Mouse (Mus musculus): Measurements from ENCODE around the gene Akna. TPM values are rescaled to one million over a fixed set of nuclear protein-coding genes. Genes with fewer than 3 reads are reported as not detected.

Akna gene
- polyA plus RNA-seq, 1 experiment from 2014 or later: 4.7 TPM

- no peak for TF ChIP-seq CTCF (IDR thresholded peaks at IDR 0.05)
- ChIA-PET CTCF (no interaction called here), POLR2A (no interaction called here)
- ATAC-seq (no peak), DNase-seq (ENCODE audit: low read depth, low spot score) (no peak)
- H3K27me3 ChIP-seq: no peaks in the 10 kb centered on the region
- in situ Hi-C loops (cut with MboI; ENCODE audit: low pct_unique_long_range_greater_than_20kb): no loop called here
These were observed 17.4 kb downstream of the Akna start for GRCm38 (mm10) chr4:63385784-63386183.

DNA sequence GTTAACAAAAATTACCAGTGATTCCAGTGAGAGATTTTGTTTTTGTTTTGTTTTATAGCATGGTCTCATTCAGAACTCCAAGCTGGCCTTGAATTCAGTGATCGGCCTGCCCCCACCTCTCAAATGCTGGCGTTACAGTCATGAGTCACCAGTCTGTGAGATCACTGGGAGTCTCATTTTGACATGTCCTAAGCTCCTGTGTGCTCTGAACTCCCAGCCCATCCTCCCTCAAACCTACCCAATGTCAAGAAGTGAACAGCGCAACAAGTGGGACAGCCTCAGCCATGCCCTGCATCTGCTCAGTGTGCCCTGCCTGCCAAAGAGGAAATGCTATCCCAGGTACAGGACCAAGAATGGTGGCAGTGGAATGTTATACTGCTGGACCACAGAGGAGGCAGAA is 17.9 kb downstream of the Akna start:
- POLR2A ChIA-PET: no interaction called here

GRCm38 (mm10) chr4:63384262-63384661 is 18.9 kb downstream of the Akna start:
- POLR2A ChIA-PET: interaction anchor here (0.7 kb wide), 1 partner anchor 352 kb away, joined by 3 read pairs; no protein-coding TSS in a partner anchor
- ATAC-seq: no peak
- no peaks in the 10 kb centered on the region for H3K27me3 ChIP-seq
- TF ChIP-seq CTCF (IDR thresholded peaks at IDR 0.05): no peak
- in situ Hi-C loops (cut with MboI; ENCODE audit: low pct_unique_long_range_greater_than_20kb): no loop called here
- CTCF ChIA-PET: no interaction called here
- no peak for DNase-seq (ENCODE audit: low read depth, low spot score)

More for the DNA sequence above, 17.9 kb downstream of the Akna start:
- in situ Hi-C loops (cut with MboI; ENCODE audit: low pct_unique_long_range_greater_than_20kb): no loop called here
- ATAC-seq (no peak), DNase-seq (ENCODE audit: low read depth, low spot score) (no peak)
- CTCF ChIA-PET: no interaction called here
- H3K27me3 ChIP-seq: no peaks in the 10 kb centered on the region
- TF ChIP-seq CTCF (IDR thresholded peaks at IDR 0.05): no peak

DNA sequence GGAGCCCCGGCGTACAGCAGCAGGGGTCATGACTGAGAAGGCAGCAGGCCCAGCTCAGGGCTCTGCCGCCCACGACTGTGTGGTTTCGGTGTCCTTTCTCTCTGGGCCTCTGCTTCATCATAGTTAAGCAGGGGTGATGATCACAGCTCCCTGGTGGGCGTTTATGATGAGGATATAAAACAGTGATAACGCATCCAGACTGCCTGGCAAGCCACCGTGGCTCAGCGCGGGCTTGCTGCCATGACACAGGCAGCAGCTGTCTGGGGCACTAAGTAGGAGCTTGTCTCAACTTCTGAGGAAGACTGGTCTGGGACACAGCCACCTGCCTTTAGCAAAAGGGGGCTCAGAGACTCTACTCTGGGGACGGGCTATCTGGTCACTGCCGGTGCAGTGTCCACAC is 19.7 kb downstream of the Akna start:
- ChIA-PET CTCF (no interaction called here), POLR2A (no interaction called here)
- no peak for ATAC-seq
- in situ Hi-C loops (cut with MboI; ENCODE audit: low pct_unique_long_range_greater_than_20kb): no loop called here
- no peaks in the 10 kb centered on the region for H3K27me3 ChIP-seq
- DNase-seq (ENCODE audit: low read depth, low spot score): no peak
- no peak for TF ChIP-seq CTCF (IDR thresholded peaks at IDR 0.05)

DNA sequence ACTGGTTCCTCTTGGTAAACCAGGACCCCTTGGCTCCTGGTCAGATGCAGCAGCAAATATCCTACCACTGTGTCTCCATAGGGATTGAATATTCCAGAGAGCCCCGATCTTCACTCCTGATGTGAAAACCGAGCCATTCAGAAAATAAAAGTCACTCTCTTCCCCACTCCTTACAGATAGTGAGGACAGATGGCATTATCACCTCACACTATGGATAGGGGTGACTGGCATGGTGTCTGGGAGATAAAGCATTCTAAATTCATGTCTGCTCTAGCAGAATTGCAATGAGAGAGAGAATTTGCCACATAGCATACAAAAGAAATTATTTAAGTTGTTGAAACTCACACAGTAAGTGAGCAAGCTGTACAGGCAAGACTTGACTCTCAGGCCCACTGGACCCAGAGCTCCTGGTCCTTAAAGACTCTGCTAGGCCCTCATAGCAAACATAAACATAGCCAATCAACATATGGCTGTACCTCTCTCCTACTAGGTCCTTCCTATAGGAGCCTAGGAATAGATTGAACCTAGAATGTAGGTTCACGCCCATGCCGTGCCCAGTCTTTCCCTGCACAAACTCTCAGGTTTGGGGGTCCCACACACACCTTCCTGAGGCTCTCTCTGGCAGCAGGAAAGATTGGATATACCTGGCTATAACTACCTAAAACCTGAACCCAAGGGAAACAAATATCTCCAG is 20.3 kb downstream of the Akna start:
- in situ Hi-C loops (cut with MboI; ENCODE audit: low pct_unique_long_range_greater_than_20kb): no loop called here
- POLR2A ChIA-PET: no interaction called here
- no peak for TF ChIP-seq CTCF (IDR thresholded peaks at IDR 0.05)
- H3K27me3 ChIP-seq: no peaks in the 10 kb centered on the region
- DNase-seq (ENCODE audit: low read depth, low spot score) (no peak), ATAC-seq (no peak)
- CTCF ChIA-PET: no interaction called here

DNA sequence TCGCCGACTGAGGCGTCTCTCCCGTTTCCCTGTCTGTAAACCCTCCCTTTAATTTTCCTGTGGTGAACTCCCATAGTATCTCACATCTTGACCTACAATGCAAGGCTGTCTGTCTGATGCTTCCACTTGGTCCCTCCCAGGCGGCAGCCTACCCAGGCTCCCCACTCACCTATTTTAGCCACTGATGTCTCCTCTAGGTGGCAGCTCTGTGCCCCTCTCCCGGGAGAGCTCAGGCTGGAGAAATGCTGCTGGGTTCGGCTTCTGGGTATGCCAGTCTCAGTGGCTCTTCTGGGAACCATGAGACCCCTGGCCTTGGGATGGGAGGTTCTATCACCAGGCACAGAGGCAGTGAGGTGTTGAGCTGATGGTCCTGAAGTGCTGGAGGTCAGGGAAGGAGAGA is 25.7 kb downstream of the Akna start:
- H3K27me3 ChIP-seq: no peaks in the 10 kb centered on the region
- POLR2A ChIA-PET: no interaction called here
- in situ Hi-C loops (cut with MboI; ENCODE audit: low pct_unique_long_range_greater_than_20kb): no loop called here
- ATAC-seq (no peak), DNase-seq (ENCODE audit: low read depth, low spot score) (no peak)
- CTCF ChIA-PET: interaction anchor here (1.8 kb wide), 1 partner anchor 31 kb away, joined by 4 read pairs; no protein-coding TSS in a partner anchor
- TF ChIP-seq CTCF (IDR thresholded peaks at IDR 0.05): no peak

GRCm38 (mm10) chr4:63375367-63375766 is 27.8 kb downstream of the Akna start:
- DNase-seq (ENCODE audit: low read depth, low spot score) (no peak), ATAC-seq (no peak)
- TF ChIP-seq CTCF (IDR thresholded peaks at IDR 0.05): no peak
- CTCF ChIA-PET: no interaction called here
- no peaks in the 10 kb centered on the region for H3K27me3 ChIP-seq
- POLR2A ChIA-PET: interaction anchor here (0.6 kb wide), 1 partner anchor 51 kb away, joined by 5 read pairs; no protein-coding TSS in a partner anchor
- in situ Hi-C loops (cut with MboI; ENCODE audit: low pct_unique_long_range_greater_than_20kb): no loop called here

GRCm38 (mm10) chr4:63374331-63374730 is 28.8 kb downstream of the Akna start:
- no peaks in the 10 kb centered on the region for H3K27me3 ChIP-seq
- ATAC-seq (no peak), DNase-seq (ENCODE audit: low read depth, low spot score) (no peak)
- CTCF ChIA-PET: no interaction called here
- in situ Hi-C loops (cut with MboI; ENCODE audit: low pct_unique_long_range_greater_than_20kb): no loop called here
- POLR2A ChIA-PET: no interaction called here
- no peak for TF ChIP-seq CTCF (IDR thresholded peaks at IDR 0.05)

GRCm38 (mm10) chr4:63373404-63373803 is 29.8 kb downstream of the Akna start:
- H3K27me3 ChIP-seq: no peaks in the 10 kb centered on the region
- no peak for TF ChIP-seq CTCF (IDR thresholded peaks at IDR 0.05)
- CTCF ChIA-PET: no interaction called here
- POLR2A ChIA-PET: no interaction called here
- no peak for DNase-seq (ENCODE audit: low read depth, low spot score)
- in situ Hi-C loops (cut with MboI; ENCODE audit: low pct_unique_long_range_greater_than_20kb): no loop called here
- no peak for ATAC-seq

DNA sequence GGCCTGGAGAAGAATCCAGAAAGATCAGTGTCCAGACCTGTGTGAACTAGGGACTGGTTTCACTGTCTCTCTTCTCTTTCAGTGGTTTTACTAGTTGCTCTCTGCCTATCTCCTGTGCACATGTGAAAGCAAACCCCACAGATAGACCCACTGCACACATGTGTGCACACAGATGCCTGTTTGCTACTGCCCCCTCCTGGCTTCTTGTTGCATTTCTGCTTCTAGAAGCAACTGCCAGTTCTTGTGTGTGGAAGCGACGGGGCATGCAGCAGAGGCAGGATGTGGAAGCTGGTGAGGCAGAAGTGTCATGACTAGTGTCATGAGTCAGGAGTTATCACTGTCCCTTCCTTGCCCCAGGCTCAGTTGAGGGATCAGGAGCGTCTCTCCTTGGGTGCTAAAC is 31.3 kb downstream of the Akna start:
- CTCF ChIA-PET: interaction anchor here (1.2 kb wide), 3 partner anchors 29 to 52 kb away, joined by 3 to 4 read pairs (median 3); no protein-coding TSS in a partner anchor
- POLR2A ChIA-PET: no interaction called here
- TF ChIP-seq CTCF (IDR thresholded peaks at IDR 0.05): no peak
- no peaks in the 10 kb centered on the region for H3K27me3 ChIP-seq
- no peak for DNase-seq (ENCODE audit: low read depth, low spot score)
- ATAC-seq: peak; percentile 29
- in situ Hi-C loops (cut with MboI; ENCODE audit: low pct_unique_long_range_greater_than_20kb): no loop called here

DNA sequence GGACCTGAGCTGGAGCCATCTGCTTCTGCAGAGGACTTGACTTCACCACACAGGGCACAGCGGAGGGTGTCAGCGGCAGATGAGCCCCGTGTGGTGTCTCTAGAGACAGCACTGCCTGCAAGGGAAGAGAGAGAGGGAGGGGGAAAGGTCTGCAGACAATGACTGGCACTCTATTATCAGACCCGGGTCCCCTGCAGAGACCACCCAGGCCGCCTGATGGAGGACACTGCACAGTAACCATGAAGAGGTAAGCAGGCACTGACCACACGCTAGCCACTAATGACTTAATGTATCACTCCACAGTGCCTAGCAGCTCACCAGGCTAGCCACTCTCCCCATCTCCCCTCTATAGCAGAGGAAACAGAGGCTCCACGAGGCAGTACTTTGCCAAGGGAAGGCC is 32.3 kb downstream of the Akna start:
- CTCF ChIA-PET: interaction anchor here (1.1 kb wide), 1 partner anchor 190 kb away, joined by 4 read pairs; no protein-coding TSS in a partner anchor
- no peak for TF ChIP-seq CTCF (IDR thresholded peaks at IDR 0.05)
- POLR2A ChIA-PET: no interaction called here
- in situ Hi-C loops (cut with MboI; ENCODE audit: low pct_unique_long_range_greater_than_20kb): no loop called here
- ATAC-seq (no peak), DNase-seq (ENCODE audit: low read depth, low spot score) (no peak)
- H3K27me3 ChIP-seq: no peaks in the 10 kb centered on the region

- POLR2A ChIA-PET: no interaction called here
- ATAC-seq (peak; percentile 44), DNase-seq (ENCODE audit: low read depth, low spot score) (no peak)
- no peaks in the 10 kb centered on the region for H3K27me3 ChIP-seq
- TF ChIP-seq CTCF (IDR thresholded peaks at IDR 0.05): no peak
- in situ Hi-C loops (cut with MboI; ENCODE audit: low pct_unique_long_range_greater_than_20kb): no loop called here
- CTCF ChIA-PET: interaction anchor here (0.8 to 1.6 kb wide), 7 partner anchors 13 to 308 kb away, joined by 3 to 4 read pairs (median 3); partner anchors contain the start of gene Orm3
These were observed 34.6 kb downstream of the Akna start for GRCm38 (mm10) chr4:63368577-63368976.
